Mouse (Mus musculus): ENCODE measurements around the gene Whrn.
A peak's percentile ranks its signal among the peaks of the same experiment; 100 is the strongest.

Whrn gene

DNA sequence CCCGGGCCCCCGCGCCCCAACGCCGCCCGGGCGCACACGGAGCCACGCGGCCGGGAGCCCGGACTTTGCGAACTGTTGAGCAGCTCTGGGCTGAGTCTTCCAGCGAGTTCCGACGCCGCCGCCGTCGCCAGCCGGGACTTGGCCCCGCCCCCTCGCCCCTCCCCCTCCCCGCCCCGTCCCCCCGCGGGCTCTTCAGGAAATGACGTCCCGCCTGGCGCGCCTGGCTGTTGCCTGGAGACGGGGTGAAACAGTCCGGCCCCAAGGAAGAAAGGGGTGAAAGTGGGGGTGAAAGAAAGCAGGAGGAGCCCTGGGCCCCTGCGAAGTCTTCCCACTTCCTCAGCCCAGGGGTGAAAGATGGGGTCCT, at the start of gene Whrn:
Gene Whrn, minus strand, starts transcription at position 77 of the 364 bp plus-strand sequence.
- peak; percentile 47 to 55 for DNase-seq (ENCODE audit: low spot score in 2 of 2)

GRCm38 (mm10) chr4:63545231-63545958, 49.6 kb upstream of the Whrn start:
- no peak for DNase-seq (ENCODE audit: low spot score in 2 of 2)

DNA sequence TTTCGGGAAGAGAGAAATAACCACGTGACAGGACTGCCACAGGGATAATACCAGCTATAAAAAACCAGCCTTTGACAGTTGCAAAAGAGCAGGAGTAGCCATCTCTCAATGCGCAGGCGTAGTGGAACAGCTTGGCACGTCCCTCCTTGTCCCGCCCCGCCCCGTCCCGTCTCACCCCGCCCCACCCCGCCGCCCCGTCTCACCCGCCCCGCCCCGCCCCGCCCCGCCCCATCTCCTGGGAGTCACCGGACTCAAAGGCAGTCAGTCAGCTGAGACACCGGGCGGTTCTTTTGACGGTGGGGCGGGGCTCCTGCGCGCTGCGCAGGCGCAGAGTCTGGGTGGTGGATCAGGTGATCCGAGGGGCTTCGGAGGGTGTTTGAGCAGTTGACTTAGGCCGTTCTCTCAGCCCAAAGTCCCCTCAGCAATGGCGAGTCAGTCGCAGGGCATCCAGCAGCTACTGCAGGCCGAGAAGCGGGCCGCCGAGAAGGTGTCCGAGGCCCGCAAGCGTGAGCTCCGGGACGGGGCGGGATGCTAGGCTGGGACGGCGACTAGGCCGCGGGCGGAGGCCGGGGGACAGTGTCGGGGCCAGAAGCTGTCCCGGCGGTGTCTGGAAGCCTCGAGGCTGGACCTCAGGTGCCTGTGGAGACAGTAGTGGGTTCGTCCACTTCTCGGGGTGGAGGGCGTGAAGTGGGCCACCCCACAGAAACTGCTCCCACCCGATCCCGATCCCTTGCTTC, 48.9 kb upstream of the Whrn start, which contains the start of gene Atp6v1g1:
Gene Atp6v1g1, plus strand, starts transcription at position 279 of the 737 bp plus-strand sequence.
- peak; percentile 92 to 95 for DNase-seq (ENCODE audit: low spot score in 2 of 2)

- DNase-seq (ENCODE audit: low spot score in 2 of 2): no peak
Observed at GRCm38 (mm10) chr4:63543746-63544493, 48.1 kb upstream of the Whrn start.

DNA sequence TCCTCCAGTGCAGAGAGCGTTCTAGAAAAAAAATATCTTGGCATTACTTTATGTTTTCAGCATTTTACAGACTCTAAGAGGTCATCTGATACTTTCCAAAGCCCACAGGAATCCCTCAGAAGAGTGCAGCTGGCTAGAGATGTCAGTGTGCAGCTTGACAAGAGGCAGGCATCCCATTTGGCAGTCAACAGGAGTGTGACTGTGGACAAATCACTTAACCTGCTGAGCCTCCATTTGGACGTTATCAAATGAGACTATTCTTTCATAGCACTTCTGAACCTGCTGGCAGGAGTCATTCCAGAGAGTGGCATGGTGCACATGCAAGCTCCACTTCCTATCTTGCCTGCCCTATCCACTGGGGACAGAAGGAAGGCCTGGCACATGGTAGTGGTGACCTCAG, 46.4 kb upstream of the Whrn start:
- no peak for DNase-seq (ENCODE audit: low spot score in 2 of 2)

GRCm38 (mm10) chr4:63537602-63538001, 41.8 kb upstream of the Whrn start:
- DNase-seq (ENCODE audit: low spot score in 2 of 2): no peak

- DNase-seq (ENCODE audit: low spot score in 2 of 2): no peak
Observed at GRCm38 (mm10) chr4:63530409-63530808, 34.6 kb upstream of the Whrn start.

DNA sequence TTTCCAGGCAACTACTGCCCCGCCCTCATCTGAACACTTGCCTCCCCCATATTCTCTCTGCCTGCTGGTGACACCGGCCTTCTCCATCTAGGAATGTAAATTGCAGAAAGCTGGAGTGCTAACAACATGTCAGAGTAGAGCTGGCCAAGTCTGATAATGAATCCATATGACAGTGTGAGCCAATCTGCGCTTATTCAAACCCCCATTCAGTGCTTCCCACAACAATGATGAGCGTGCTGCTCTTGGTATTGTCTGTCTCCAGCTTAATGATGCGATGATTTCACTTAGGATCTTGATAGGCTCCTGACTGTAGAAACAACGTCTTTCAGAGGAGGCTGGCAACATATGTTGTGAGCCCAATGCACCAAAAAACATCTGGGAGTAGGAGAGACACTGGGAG, 33.2 kb upstream of the Whrn start:
- DNase-seq (ENCODE audit: low spot score in 2 of 2): peak; percentile 53 to 60

GRCm38 (mm10) chr4:63525514-63525913, 29.7 kb upstream of the Whrn start:
- DNase-seq (ENCODE audit: low spot score in 2 of 2): no peak

DNA sequence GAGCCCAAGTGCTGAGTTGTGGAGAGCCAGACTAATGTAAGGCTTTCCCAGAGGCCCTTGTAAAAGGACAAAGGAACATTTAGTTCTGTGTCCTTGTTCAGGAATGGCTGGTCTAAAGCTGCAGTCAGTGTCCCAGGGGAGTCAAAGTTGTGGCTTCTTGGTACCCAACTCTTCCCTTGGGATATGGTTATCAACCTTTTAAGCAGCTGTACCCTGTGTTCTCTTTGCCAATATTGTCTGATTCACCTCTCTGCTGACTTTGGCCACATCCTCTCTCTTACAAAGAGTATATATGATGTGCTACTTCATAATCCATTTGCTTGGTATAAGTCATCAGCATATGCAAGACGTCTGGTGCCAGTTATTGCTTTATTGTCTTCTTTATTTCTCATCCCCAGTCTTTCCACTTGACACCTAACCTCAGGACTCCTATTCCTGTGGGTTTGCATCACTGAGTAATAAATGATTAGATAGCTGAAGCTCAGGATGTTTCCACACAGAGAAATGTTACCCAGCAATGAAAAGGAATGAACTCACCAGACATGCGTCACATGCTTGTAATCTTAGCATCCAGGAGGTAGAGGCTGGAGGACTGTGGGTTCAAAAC, 26.1 kb upstream of the Whrn start:
- no peak for DNase-seq (ENCODE audit: low spot score in 2 of 2)

GRCm38 (mm10) chr4:63515021-63515420, 19.2 kb upstream of the Whrn start:
- DNase-seq (ENCODE audit: low spot score in 2 of 2): no peak

- DNase-seq (ENCODE audit: low spot score in 2 of 2): no peak
Observed at GRCm38 (mm10) chr4:63514454-63514984, 18.7 kb upstream of the Whrn start.

DNA sequence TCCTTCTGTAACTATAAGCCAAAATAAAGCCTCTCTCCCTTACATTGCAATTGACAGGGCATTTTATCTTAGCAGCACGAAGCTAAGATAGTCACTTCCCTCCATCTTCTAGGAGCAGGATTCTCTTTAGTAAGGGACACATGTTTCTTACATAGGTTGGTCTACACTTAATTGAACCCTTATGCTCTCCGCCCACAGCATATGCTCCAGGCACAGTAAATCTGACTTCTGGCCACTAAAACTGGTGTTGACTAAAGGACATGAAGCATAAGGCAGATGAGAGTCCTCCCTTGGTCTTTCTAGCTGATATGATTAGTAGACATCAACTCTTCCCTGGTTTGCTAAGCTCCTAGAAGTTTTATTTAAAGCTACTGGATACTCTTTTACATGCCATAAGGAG, 17.1 kb upstream of the Whrn start:
- DNase-seq (ENCODE audit: low spot score in 2 of 2): no peak

GRCm38 (mm10) chr4:63508232-63508631, 12.4 kb upstream of the Whrn start:
- peak; percentile 69 to 75 for DNase-seq (ENCODE audit: low spot score in 2 of 2)

GRCm38 (mm10) chr4:63507478-63507877, 11.7 kb upstream of the Whrn start:
- DNase-seq (ENCODE audit: low spot score in 2 of 2): no peak

- DNase-seq (ENCODE audit: low spot score in 2 of 2): no peak
Observed at GRCm38 (mm10) chr4:63503949-63504348, 8.2 kb upstream of the Whrn start.

GRCm38 (mm10) chr4:63501050-63501449, 5.3 kb upstream of the Whrn start:
- no peak for DNase-seq (ENCODE audit: low spot score in 2 of 2)

DNA sequence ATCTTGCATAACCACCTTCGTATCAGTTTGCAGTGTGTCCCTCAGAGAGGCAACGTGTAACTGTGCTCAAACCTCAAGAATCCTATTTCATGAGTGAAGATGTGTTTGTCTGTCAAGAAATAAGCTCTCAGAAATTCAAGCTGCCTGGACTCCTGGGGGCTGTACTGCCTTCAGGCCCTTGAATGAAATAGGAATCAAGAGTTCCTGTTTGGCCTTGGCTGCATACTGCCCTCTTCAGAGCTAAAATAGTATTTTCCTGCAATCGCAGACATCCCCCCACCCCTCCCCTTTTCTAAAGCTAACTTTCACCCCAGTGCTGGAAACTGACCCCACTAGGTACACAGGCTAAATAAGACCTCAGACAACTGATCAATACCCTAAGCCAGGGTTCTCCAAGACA, 2.6 kb upstream of the Whrn start:
- DNase-seq (ENCODE audit: low spot score in 2 of 2): no peak

DNA sequence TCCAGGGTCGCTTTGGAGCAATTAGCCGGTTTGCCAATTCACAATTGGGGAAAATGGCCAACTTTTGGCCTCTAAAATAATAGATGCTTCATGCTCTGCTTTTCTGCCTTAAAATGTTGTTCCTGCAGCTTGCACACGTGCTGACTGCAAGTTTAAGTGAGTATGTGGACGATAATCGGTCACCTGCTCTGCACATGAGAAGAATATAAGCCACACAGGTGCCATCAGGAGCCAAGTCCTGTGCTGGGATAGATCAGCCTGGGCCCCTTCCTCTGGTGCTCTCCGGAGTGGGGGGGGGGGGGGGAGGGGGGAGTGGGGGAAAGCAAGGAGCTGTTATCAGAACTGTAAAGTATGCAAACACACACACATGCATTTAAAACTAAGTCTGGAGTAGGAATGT, 521 bp upstream of the Whrn start:
- no peak for DNase-seq (ENCODE audit: low spot score in 2 of 2)

GRCm38 (mm10) chr4:63494967-63495914, 550 bp downstream of the Whrn start:
- no peak for DNase-seq (ENCODE audit: low spot score in 2 of 2)

Data from right cerebral cortex, adult 2 months (tissue).